Mouse (Mus musculus) CH12.LX (cell line): Measurements from ENCODE around the gene Srebf2. TPM values are rescaled to one million over a fixed set of nuclear protein-coding genes. Genes with fewer than 3 reads are reported as not detected.

Experiments used
- DNase-seq: peaks from one replicate; pipeline ENCODE4 v3.0.0-alpha.2; 2013; ENCODE audit errors: extremely low read depth
- H3K27ac ChIP-seq: 2 replicates; pipeline ENCODE4 v1.5.1; 2012; ENCODE audit warnings: low read depth, mild to moderate bottlenecking, control low read depth, moderate library complexity; ENCODE audit not compliant: insufficient read depth
- H3K27me3 ChIP-seq: replicated peaks from 2 replicates; pipeline ENCODE3; 2012; ENCODE audit warnings: inconsistent platforms
- H3K36me3 ChIP-seq, 2 experiments: replicated peaks in 1 of 2; 2 replicates each; pipeline versions ENCODE3 to v1.6.1; 2012; ENCODE audit warnings: inconsistent platforms in 1 of 2, low read length in 1 of 2, mild to moderate bottlenecking in 1 of 2, mixed read lengths in 1 of 2, moderate library complexity in 1 of 2; ENCODE audit not compliant: control insufficient read depth in 1 of 2, insufficient read depth in 1 of 2
- H3K4me1 ChIP-seq, 2 experiments: 2 replicates each; pipeline ENCODE4 v1.6.1; 2012; ENCODE audit warnings: inconsistent platforms in 1 of 2, moderate library complexity in 1 of 2; ENCODE audit not compliant: insufficient read depth in 2 of 2, control insufficient read depth in 1 of 2
- H3K4me2 ChIP-seq: 2 replicates; pipeline ENCODE4 v1.6.1; 2012; ENCODE audit warnings: low read depth, mild to moderate bottlenecking, control low read depth; ENCODE audit not compliant: poor library complexity, insufficient read depth, severe bottlenecking
- H3K4me3 ChIP-seq, 3 experiments: fragments of 150-350 bp in 1 of 3; sonication (generic) in 1 of 3; replicated peaks in 1 of 3; 2 replicates each; pipeline versions ENCODE3 to v1.5.1; 2011 to 2012; ENCODE audit warnings: low read depth in 2 of 3, low read length in 2 of 3, mild to moderate bottlenecking in 2 of 3, moderate library complexity in 2 of 3, control low read depth in 1 of 3, improper control_type of control experiment in 1 of 3, inconsistent platforms in 1 of 3, mixed read lengths in 1 of 3; ENCODE audit not compliant: poor library complexity in 1 of 3
- H3K79me2 ChIP-seq: replicated peaks from 2 replicates; pipeline ENCODE4 v1.6.1; 2012; ENCODE audit warnings: mild to moderate bottlenecking, moderate library complexity; ENCODE audit not compliant: control insufficient read depth, poor library complexity, insufficient read depth, severe bottlenecking; ENCODE audit errors: extremely low read depth
- H3K9ac ChIP-seq: 2 replicates; pipeline ENCODE4 v1.6.1; 2012; ENCODE audit warnings: low read depth, mild to moderate bottlenecking, control low read depth, moderate library complexity; ENCODE audit not compliant: insufficient read depth
- H3K9me3 ChIP-seq: replicated peaks from 2 replicates; pipeline ENCODE3; 2012; ENCODE audit warnings: low read length, inconsistent platforms, mixed read lengths
- EP300 ChIP-seq: IDR thresholded peaks from 2 replicates; pipeline ENCODE4 v1.6.1; 2011; ENCODE audit warnings: low read length, improper control_type of control experiment
- ETS1 ChIP-seq: conservative IDR thresholded peaks from 2 replicates; pipeline ENCODE4 v1.6.1; 2012; ENCODE audit warnings: low read depth, mild to moderate bottlenecking, inconsistent platforms, low read length, improper control_type of control experiment, moderate library complexity
- HCFC1 ChIP-seq: IDR thresholded peaks from 2 replicates; pipeline ENCODE4 v1.6.1; 2012; ENCODE audit warnings: low read depth, mild to moderate bottlenecking, inconsistent platforms, low read length, improper control_type of control experiment
- JUN ChIP-seq: IDR thresholded peaks from 2 replicates; pipeline ENCODE4 v1.6.1; 2011; ENCODE audit warnings: low read depth, mild to moderate bottlenecking, low read length, improper control_type of control experiment, moderate library complexity; ENCODE audit not compliant: insufficient read depth
- JUND ChIP-seq: conservative IDR thresholded peaks from 2 replicates; pipeline ENCODE4 v1.6.1; 2011; ENCODE audit warnings: low read depth, low read length, improper control_type of control experiment
- MAX ChIP-seq: IDR thresholded peaks from 2 replicates; pipeline ENCODE4 v1.6.1; 2011; ENCODE audit warnings: low read length, improper control_type of control experiment
- MXI1 ChIP-seq: IDR thresholded peaks from 2 replicates; pipeline ENCODE4 v1.6.1; 2011; ENCODE audit warnings: mild to moderate bottlenecking, low read depth, low read length, improper control_type of control experiment
- NELFE ChIP-seq: IDR thresholded peaks from 2 replicates; pipeline ENCODE4 v1.6.1; 2011; ENCODE audit warnings: low read depth, low read length, improper control_type of control experiment
- NRF1 ChIP-seq: IDR thresholded peaks from 2 replicates; pipeline ENCODE4 v1.6.1; 2014; ENCODE audit warnings: low read depth, mild to moderate bottlenecking, inconsistent platforms, low read length, improper control_type of control experiment, moderate library complexity
- POLR2AphosphoS2 ChIP-seq: IDR thresholded peaks from 2 replicates; pipeline ENCODE4 v1.6.1; 2011; ENCODE audit warnings: low read depth, low read length, improper control_type of control experiment
- TCF12 ChIP-seq: IDR thresholded peaks from 2 replicates; pipeline ENCODE4 v1.6.1; 2014; ENCODE audit warnings: low read depth, mild to moderate bottlenecking, inconsistent platforms, low read length, improper control_type of control experiment
- UBTF ChIP-seq: IDR thresholded peaks from 2 replicates; pipeline ENCODE4 v1.6.1; 2012; ENCODE audit warnings: low read depth, mild to moderate bottlenecking, inconsistent platforms, low read length, improper control_type of control experiment, moderate library complexity
- USF1 ChIP-seq: IDR thresholded peaks from 2 replicates; pipeline ENCODE4 v1.6.1; 2014; ENCODE audit warnings: low read depth, mild to moderate bottlenecking, inconsistent platforms, low read length, improper control_type of control experiment
- USF2 ChIP-seq: conservative IDR thresholded peaks from 2 replicates; pipeline ENCODE4 v1.6.1; 2011; ENCODE audit warnings: low read depth, low read length, improper control_type of control experiment
- ZMIZ1 ChIP-seq: IDR thresholded peaks from 2 replicates; pipeline ENCODE4 v1.6.1; 2012; ENCODE audit warnings: low read depth, mild to moderate bottlenecking, inconsistent platforms, low read length, improper control_type of control experiment
- dilution Hi-C: fragments of 300-500 bp; cut with MboI; formaldehyde crosslinking; loops from 2 replicates; pipeline ENCODE4 v1.14.3; 2020; ENCODE audit warnings: low sequenced_read_pairs; ENCODE audit not compliant: extremely low pct_unique_long_range_greater_than_20kb, extremely low pct_ligation_motif_present
- in situ Hi-C: fragments of 300-500 bp; cut with MboI; formaldehyde crosslinking; loops from 3 replicates; pipeline ENCODE4 v1.14.3; 2019; ENCODE audit warnings: low sequenced_read_pairs, low pct_ligation_motif_present, low pct_unique_long_range_greater_than_20kb, mixed read lengths
- polyA plus RNA-seq: library from polyadenylated mRNA; unstranded; fragments of >175 nt; gene quantifications from 2 replicates; pipeline ENCODE4 v1.2.1, GENCODE M21; 2012; ENCODE audit warnings: low read depth; ENCODE audit not compliant: insufficient read length
- total RNA-seq, 2 experiments: library from RNA; depleted of rRNA; stranded (reverse); fragments of 300-350 nt in 1 of 2; fragments of >200 nt in 1 of 2; gene quantifications; 2 replicates each; pipeline ENCODE4 v1.2.3; 2012 to 2014

The Srebf2 gene
- total and polyA plus RNA-seq, 3 experiments, result 94.3 to 253 (median 159) TPM

GRCm38 (mm10) chr15:82158243-82159035 is 11.5 kb downstream of the Srebf2 start:
- in situ Hi-C loops, result no loop called here

DNA sequence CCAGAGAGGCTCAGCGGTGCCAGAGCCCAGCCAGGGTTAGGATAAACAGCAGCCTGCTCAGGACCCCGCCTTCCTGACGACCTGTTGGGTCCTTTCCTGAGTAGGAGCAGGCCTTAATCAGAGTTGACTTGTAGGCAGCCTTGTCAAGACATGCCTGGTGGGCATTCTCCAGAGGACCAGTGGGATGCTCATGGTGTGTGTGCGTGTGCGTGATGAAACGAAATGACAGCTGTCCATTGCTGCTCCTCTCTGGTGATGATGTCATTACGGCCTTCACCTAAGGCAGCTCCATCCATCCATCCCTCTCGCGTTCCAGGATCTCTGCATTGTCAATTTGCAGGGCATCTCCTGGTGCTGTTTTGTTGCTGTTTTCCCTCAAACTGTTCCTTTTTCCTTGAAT is 12.5 kb downstream of the Srebf2 start:
- DNase-seq, result no peak
- in situ Hi-C loops, result no loop called here
- Histone ChIP-seq H3K9me3 (no peaks in the 10 kb centered on the region), H3K4me3 (peak overlapping the region in 2 of 3 experiments; percentile 0 to 6), H3K4me2 (peak overlapping the region; percentile 97), H3K27ac (peak overlapping the region; percentile 95), H3K9ac (peak overlapping the region; percentile 65), H3K36me3 (peaks cover 2 to 40% of the 10 kb centered on the region in 2 experiments), H3K27me3 (no peaks in the 10 kb centered on the region), H3K79me2 (peaks cover 90% of the 10 kb centered on the region), H3K4me1 (peaks cover 32 to 91% of the 10 kb centered on the region in 2 experiments)
- dilution Hi-C loops, result no loop called here
- TF ChIP-seq MAX (no peak), ZMIZ1 (no peak), USF1 (no peak), POLR2AphosphoS2 (no peak; the same call in 1 of the 2 replicates), ETS1 (peak; percentile 22; the same call in 1 of the 2 replicates), UBTF (no peak), HCFC1 (no peak), USF2 (no peak), EP300 (no peak), NRF1 (no peak), JUN (0 out of 2 replicates have a peak, but pooled peaks have one; percentile 11), MXI1 (0 out of 2 replicates have a peak, but pooled peaks have one; percentile 17), NELFE (no peak), JUND (no peak)

More at GRCm38 (mm10) chr15:82158243-82159035, 11.5 kb downstream of the Srebf2 start:
- Histone ChIP-seq H3K4me3 (no peak overlapping the region), H3K27ac (peak overlapping the region; percentile 32; the same call in 1 of the 2 replicates), H3K36me3 (peaks cover 2 to 47% of the 10 kb centered on the region in 2 experiments), H3K9ac (peak overlapping the region; percentile 46), H3K27me3 (no peaks in the 10 kb centered on the region), H3K4me1 (peaks cover 37 to 92% of the 10 kb centered on the region in 2 experiments), H3K4me2 (peak overlapping the region; percentile 69), H3K79me2 (peaks cover 98% of the 10 kb centered on the region), H3K9me3 (no peaks in the 10 kb centered on the region)
- TF ChIP-seq NRF1 (no peak), TCF12 (no peak), UBTF (0 out of 2 replicates have a peak, but pooled peaks have one; percentile 56)
- no peak for DNase-seq
- dilution Hi-C loops, result no loop called here
